Mouse (Mus musculus) erythroblast, embryonic 14.5 days (primary cell): ENCODE data around the gene Ccdc194. TPM values are rescaled to one million over a fixed set of nuclear protein-coding genes. Genes with fewer than 3 reads are reported as not detected.

ENCODE experiments used
- H3K27me3 ChIP-seq: 2 replicates; pipeline ENCODE4 v1.6.1; 2012; ENCODE audit warnings: inconsistent platforms; ENCODE audit not compliant: control insufficient read depth
- H3K36me3 ChIP-seq: 2 replicates; pipeline ENCODE4 v1.6.1; 2012; ENCODE audit warnings: mild to moderate bottlenecking, inconsistent platforms; ENCODE audit not compliant: control insufficient read depth
- H3K4me1 ChIP-seq: 2 replicates; pipeline ENCODE4 v1.6.1; 2012; ENCODE audit warnings: inconsistent platforms; ENCODE audit not compliant: control insufficient read depth
- H3K4me3 ChIP-seq: replicated peaks from 2 replicates; pipeline ENCODE3; 2012; ENCODE audit warnings: moderate library complexity, mild to moderate bottlenecking, inconsistent platforms
- H3K9me3 ChIP-seq: 2 replicates; pipeline ENCODE4 v1.6.1; 2012; ENCODE audit warnings: low read length, inconsistent platforms, mixed read lengths; ENCODE audit not compliant: control insufficient read depth
- GATA1 ChIP-seq: IDR thresholded peaks from 2 replicates; pipeline ENCODE4 v1.6.1; 2012; ENCODE audit warnings: low read length, inconsistent platforms, mixed read lengths
- TAL1 ChIP-seq: IDR thresholded peaks from 3 replicates; pipeline ENCODE4 v1.6.1; 2012; ENCODE audit warnings: low read length, inconsistent platforms, mixed read lengths
- polyA plus RNA-seq: library from polyadenylated mRNA; stranded (reverse); fragments of >175 nt; gene quantifications from 2 replicates; pipeline ENCODE4 v1.2.3, GENCODE M21; 2012

Ccdc194 gene
- polyA plus RNA-seq, 1 experiment: not detected

DNA sequence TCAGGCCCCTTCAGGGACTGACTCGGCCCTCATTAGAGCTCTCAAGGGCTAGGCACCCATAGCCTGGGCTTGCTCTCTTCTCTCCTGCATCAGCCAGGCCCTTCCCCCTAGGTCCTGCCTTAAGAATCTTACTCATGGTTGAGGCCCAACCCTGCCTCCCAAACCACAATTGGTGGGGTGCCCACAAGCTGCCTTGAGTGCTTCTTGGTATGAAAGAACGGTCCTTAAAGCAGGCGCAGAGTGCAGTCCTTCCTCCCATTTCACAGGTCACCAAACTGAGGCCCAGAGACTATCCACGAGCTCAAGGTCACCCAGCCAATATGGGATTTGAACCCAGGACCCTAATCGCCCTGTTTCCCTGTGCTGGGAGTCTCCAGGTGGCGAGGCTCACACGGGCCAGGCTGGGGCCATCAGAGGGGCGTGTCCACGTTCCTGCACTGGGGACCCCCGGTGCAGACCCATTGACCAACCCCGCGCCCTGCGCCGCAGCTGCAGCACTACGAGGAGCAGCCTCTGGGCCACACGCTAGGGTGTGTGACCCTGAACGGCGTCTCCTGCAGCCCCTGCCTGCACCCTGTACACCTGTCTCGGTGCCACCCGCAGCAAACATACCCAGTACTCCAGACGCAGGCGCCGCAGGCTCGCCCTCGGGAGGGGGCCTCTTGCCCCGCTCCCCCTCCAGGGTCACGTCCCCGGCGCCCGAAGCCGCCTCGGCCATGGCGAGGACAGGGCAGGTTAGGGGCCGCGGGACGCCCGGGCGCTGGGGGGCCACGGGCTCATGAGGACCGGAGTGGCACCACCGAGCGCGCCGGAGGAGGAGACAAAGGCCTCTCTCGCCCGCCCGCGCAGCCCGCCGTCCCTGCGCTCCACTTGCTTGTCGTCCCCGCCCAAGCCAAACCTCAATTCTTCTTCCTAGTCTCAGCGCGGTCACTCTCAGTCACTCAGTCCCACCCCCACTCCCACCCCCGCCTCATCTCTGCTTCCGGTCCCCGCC lies 40.1 kb downstream of the Ccdc194 start, which contains the start of gene Ano8:
Ano8 (minus strand) TSS at position 822 of the 994 bp plus-strand sequence.
- Histone ChIP-seq H3K4me3 (peak within 1 kb of the TSS; percentile 67), H3K9me3 (no peaks in the 10 kb centered on the region), H3K27me3 (peaks cover 3% of the 10 kb centered on the region), H3K36me3 (peaks cover 5% of the 10 kb centered on the region), H3K4me1 (peaks cover 69% of the 10 kb centered on the region)
- TF ChIP-seq GATA1: no peak
- TF ChIP-seq TAL1: no peak

DNA sequence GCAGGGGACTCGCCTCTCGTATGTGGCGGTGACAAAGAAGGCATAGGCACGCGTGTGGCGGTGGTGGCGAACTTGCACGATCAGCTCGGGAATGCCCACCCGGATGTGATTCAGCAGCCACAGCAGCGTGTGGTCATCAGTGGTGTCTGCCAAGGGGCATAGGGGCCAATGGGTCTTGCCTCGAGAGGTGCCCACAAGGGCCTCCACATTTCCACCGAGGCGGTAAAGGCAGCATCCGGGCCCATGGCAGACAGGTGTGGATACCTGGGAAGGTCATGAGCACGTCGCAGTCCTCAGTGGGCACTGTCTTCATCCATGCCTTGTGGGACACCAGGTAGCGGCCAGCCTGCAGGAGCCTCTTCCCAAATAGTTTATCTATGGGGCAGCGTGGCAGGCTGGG lies 40.8 kb downstream of the Ccdc194 start:
- Histone ChIP-seq H3K27me3 (peaks cover 3% of the 10 kb centered on the region), H3K9me3 (no peaks in the 10 kb centered on the region), H3K4me3 (no peak overlapping the region), H3K36me3 (no peaks in the 10 kb centered on the region), H3K4me1 (peaks cover 71% of the 10 kb centered on the region)
- TF ChIP-seq GATA1 (no peak), TAL1 (no peak)

DNA sequence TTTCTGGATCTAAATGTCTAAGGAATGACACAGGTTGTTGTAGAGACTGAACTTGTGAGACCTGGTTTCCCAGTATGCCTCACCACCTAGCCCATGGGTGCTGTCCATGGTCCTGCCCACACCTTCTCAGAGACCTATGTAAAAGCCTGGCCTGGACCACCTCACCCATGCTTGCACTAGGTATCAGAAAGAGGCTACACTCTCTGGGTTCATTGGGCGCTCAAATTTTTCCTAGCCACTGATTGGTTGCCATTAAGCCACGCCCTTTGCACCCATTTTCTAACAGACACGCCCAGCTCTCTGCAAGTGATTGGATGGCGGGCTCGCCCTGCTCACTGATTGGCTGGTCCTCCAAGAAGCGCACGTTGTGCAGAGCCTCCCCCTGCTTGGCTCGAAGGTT lies 41.6 kb downstream of the Ccdc194 start:
- peaks cover 3% of the 10 kb centered on the region for H3K27me3 ChIP-seq
- H3K4me3 ChIP-seq: no peak overlapping the region
- no peaks in the 10 kb centered on the region for H3K9me3 ChIP-seq
- TF ChIP-seq GATA1 (no peak), TAL1 (no peak)
- peaks cover 70% of the 10 kb centered on the region for H3K4me1 ChIP-seq
- H3K36me3 ChIP-seq: no peaks in the 10 kb centered on the region

DNA sequence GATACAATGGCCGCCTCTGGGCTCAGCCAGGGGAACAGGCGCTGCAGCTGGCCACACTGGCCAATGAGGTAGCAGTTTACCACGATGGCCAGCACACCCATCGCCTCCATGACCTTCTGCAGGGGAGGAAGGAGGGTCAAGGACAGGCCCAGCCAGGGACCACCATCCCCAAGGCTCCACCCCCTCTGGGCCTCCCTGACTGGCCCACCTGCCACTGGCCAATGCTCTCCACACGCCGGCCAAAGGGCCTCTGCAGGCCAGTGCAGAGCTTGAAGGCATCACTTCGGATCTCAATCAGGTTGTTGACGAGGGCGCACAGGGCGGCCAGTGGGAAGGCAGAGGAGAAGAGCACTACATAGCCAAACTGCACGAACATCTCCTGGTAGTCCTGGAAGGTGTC lies 46.6 kb downstream of the Ccdc194 start:
- peaks cover 57% of the 10 kb centered on the region for H3K4me1 ChIP-seq
- H3K36me3 ChIP-seq: peaks cover 18% of the 10 kb centered on the region
- H3K9me3 ChIP-seq: no peaks in the 10 kb centered on the region
- H3K4me3 ChIP-seq: no peak overlapping the region
- H3K27me3 ChIP-seq: peaks cover 5% of the 10 kb centered on the region
- TF ChIP-seq GATA1: no peak
- TF ChIP-seq TAL1: no peak

DNA sequence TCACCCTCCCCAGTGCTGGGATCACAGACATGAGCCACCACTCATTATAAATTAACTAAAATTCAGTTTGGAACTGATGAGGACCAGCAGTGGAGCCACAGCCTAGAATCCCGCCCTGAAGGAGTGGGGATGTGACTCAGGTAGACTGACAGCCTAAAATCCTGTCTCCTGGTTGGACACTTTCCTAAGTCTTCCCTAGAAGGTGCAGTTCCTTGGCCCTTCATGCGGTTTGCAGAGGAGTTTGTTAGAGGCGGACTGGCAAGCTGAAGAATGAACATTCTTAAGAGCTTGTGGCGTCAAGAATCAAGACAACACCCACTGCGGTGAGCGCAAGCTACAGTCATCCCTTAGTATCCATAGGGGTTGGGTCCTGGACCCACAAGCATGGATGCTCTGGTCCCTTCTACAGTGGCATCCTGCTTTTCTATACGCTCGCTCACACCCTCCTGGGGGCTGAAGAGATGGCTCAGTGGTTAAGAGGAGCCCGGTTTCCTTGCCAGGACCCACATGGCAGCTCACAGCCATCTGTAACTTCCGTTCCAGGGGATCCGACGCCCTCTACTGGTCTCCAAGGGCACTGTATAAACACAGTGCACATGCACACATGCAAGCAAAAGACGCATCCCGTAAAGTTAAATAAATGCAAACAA lies 48.2 kb downstream of the Ccdc194 start:
- H3K4me1 ChIP-seq: peaks cover 56% of the 10 kb centered on the region
- TF ChIP-seq TAL1 (no peak), GATA1 (no peak)
- H3K4me3 ChIP-seq: peak overlapping the region; percentile 78

DNA sequence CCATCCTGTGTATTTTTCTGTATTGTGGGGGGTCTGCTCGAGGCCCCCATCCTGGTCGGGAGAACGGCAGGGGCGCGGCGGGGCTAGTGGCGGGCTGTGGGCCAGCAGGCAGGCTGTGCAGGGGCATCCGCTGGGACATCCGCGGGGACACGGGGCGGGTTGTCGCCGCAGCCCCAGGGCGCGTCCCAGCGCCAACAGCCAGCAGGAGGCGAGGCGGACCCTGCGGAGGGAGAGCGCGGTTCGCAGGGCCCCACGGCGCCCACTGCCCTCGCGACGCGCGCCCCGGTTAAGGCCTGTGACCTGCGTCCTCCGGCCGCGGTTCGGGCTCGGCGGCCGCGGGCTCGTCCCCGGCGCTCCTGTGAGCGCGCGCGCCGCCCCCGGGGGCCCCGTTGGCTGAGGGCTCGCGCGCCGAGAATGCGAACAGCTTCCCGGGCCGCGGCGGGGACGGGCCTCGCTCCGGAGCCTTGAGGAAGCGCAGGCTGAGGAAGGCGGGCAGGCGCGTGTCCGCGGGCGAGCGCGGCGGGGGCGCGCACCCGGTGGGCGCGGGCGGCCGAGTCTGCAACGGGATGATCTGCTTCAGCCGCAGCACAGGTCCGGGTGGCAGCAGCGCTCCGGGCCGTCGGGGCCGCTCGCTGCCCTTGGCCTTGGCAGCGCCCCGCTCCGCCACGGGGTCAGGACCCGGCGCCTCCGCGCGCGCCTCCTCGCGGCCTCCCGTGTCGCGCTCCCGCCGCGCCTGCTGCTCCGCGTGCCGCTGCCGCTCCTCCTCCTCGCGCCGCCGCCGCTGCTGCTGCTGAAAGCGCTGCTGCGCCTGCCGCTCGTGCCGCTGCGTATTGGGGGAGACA lies 49.2 kb downstream of the Ccdc194 start:
- Histone ChIP-seq H3K4me1 (peaks cover 58% of the 10 kb centered on the region), H3K9me3 (no peaks in the 10 kb centered on the region), H3K27me3 (peaks cover 5% of the 10 kb centered on the region), H3K4me3 (peak overlapping the region; percentile 78), H3K36me3 (peaks cover 44% of the 10 kb centered on the region)
- TF ChIP-seq TAL1 (no peak), GATA1 (no peak)

More for the DNA sequence above, 48.2 kb downstream of the Ccdc194 start:
- Histone ChIP-seq H3K9me3 (no peaks in the 10 kb centered on the region), H3K36me3 (peaks cover 34% of the 10 kb centered on the region), H3K27me3 (peaks cover 5% of the 10 kb centered on the region)

DNA sequence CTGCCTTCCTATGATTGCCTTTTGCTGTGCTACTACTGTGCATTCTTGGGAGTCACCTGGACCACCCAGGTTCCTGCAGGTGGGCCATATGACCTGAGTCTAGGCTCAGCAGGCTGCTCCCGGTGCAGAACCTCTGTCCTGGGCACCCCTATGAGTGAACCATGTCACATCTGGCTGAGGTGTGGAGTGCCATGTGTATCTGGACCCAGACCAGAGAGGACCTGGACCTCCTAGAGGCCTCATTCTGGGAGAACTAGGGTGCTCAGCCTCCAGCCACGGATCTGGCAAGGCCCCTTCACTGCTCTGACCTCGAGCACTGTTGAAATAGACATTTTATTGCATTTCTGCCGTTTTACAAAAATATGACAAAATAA lies 49.8 kb downstream of the Ccdc194 start:
- no peaks in the 10 kb centered on the region for H3K9me3 ChIP-seq
- peaks cover 5% of the 10 kb centered on the region for H3K27me3 ChIP-seq
- TF ChIP-seq TAL1: no peak
- no peak for TF ChIP-seq GATA1
- peaks cover 58% of the 10 kb centered on the region for H3K4me1 ChIP-seq
- peak overlapping the region; percentile 78 for H3K4me3 ChIP-seq
- peaks cover 51% of the 10 kb centered on the region for H3K36me3 ChIP-seq

DNA sequence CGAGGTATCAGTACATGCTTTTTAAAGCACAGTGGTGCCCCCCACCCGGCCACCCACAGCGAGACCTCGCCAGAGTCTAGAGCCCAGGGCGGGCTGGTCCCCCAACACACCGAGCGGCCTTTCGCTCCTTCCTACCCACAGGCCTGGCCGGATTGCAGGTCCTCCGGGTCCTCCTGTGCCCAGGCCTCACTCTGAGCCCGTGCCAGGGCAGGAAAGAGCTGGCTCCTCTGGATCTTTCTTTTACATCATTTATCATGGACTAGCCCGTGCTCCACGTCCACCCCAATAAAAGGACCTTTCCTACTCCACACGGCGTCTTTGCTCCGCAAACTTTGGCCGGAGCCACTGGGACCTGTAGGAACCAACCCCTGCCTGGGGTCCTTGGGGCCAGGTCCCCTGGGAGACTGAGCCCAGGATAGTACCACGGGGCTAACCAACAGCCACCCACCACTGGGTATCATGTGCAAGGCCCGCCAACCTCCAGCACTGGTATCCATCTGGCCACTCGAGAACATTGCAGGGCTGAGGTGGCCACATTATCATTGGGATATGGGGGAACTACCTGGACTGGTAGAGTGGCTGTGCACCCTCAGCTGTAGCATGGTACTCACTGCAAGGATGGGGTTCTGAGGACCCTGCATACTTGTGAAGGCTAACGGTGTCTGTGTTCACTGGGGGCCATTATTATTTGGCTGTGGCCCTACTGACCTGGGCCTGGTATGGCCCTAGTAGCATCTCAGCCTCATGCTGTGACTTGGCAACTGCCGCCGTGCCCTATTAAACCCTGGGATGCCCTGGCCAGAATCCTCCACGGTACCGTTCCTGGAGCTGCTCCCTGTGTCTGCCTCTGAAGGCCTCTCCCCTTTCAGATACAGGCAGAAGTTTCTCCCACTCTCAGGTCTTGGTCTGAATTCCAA lies 50.5 kb downstream of the Ccdc194 start:
- H3K4me3 ChIP-seq: no peak overlapping the region
- peaks cover 58% of the 10 kb centered on the region for H3K4me1 ChIP-seq
- no peaks in the 10 kb centered on the region for H3K9me3 ChIP-seq
- H3K36me3 ChIP-seq: peaks cover 56% of the 10 kb centered on the region
- peaks cover 5% of the 10 kb centered on the region for H3K27me3 ChIP-seq
- TF ChIP-seq TAL1: no peak
- no peak for TF ChIP-seq GATA1
